Mouse (Mus musculus): Measurements from ENCODE around the gene Dscaml1.

The Dscaml1 gene

DNA sequence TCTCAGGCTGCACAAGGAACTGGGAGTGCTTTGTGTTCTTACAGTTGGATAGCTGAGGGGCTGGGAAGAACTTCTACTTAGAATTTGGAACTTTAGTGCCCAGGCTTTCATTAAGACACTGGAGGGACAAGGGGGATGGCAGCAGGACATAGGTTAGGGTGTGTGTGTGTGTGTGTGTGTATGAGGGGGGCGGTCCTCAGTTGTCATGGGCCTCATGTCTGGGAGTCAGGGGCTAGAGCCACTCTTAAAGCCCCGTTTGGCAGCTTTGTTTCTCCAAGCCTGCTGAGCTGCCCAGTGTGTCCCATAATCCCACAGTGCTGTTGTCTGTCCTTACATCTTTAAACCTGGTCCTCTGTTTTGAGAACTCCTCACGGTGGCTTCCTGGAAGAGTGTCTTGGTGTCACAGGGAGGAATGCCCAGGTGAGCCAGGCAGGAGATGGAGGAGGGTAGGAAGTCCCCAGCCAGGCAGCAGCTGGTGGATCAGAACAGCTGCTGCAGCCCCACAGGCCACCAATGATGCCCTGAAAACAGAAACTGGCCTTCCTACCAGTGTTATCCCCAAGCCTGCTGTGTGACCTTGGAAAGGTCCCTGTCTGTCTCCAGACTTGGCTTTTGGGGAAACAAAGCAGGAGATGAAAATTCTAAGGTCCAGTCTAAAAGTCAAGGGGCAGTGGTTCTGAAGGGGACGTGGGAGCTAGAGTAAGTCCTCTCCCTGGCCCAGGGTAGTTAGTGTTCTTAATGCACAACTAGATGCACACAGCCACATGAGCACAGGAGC is 13.5 kb upstream of the Dscaml1 start:
- no peak for DNase-seq

- peak; percentile 66 for DNase-seq
These were observed 12.8 kb upstream of the Dscaml1 start for GRCm38 (mm10) chr9:45413478-45414140.

DNA sequence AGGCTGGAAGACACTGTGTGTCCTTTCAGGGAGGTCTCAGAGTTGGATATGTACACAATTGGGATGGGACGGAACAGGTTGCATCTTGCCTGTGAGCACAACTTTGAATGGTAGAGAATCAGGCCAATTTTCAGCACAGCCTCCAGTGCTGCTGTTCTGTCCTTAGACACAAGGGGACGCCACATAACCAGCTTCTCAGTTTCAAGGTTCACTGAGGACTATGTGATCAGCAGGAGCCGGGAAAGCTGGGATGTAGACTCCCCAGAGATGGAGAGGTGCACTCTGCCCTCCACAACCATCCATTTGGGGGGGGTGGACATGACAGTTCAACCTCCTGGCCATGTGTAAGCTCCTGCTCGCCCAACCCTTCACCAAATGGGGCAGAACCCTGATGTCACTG is 10.5 kb upstream of the Dscaml1 start:
- peak; percentile 81 for DNase-seq

GRCm38 (mm10) chr9:45417245-45417644 is 9.2 kb upstream of the Dscaml1 start:
- DNase-seq: peak; percentile 58

DNA sequence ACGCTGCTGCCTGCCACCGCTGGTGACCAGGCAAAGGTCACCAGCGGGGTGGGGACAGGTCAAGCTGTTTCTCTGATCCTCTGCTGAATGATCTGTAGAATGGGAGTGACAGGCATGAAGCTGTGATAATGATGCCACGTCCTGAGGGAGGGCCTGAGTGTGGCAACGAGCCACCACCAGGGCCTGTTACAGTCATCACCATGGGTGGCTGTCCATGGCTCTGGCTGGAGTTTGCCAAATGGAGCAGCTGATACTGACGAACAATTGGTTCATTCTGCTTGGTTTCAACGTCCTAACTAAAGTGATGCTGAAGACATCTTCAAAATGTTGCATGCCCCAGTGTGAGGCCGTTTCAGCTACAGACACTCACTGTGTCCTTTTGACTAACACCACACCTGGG is 8.2 kb upstream of the Dscaml1 start:
- DNase-seq: no peak

DNA sequence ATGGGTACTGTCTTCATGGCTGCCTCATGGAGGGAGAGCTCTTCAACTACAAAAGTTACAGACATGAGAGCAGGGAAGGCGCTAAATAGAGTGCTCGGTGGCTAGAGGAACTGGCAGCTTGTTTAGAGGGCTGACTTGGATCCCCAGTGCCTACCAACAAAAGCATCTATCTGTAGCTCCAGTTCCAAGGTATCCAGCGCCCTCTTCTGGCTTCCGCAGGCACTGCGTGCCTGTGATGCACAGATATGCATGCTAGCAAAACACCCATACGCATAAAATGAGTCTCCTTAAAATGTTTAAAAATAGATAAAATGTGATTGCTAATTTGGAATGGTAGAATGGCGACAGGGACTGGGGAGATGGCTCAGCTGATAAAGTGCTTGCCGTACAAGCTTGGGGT is 5.2 kb upstream of the Dscaml1 start:
- peak; percentile 50 for DNase-seq

GRCm38 (mm10) chr9:45422761-45423298 is 3.6 kb upstream of the Dscaml1 start:
- no peak for DNase-seq

DNA sequence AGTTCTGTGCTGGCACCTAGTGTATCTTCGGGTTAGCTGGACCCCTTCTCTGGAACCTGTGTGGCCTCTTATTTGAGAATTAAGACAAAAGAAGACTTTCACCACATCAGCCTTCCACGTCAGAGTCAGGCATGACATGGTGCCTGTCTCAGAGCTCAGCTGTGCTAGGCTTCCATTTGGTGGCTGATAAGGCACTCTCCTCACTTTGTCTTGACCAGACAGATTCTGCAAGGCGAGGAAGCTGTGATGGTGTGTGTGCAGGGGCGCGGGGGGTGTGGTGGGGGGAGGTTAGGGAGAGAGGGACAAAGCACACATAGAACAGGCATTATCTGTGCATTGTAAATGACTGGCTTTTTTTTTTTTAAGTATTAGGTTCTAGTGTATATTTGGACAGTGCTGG is 3.0 kb downstream of the Dscaml1 start:
- DNase-seq: no peak

DNA sequence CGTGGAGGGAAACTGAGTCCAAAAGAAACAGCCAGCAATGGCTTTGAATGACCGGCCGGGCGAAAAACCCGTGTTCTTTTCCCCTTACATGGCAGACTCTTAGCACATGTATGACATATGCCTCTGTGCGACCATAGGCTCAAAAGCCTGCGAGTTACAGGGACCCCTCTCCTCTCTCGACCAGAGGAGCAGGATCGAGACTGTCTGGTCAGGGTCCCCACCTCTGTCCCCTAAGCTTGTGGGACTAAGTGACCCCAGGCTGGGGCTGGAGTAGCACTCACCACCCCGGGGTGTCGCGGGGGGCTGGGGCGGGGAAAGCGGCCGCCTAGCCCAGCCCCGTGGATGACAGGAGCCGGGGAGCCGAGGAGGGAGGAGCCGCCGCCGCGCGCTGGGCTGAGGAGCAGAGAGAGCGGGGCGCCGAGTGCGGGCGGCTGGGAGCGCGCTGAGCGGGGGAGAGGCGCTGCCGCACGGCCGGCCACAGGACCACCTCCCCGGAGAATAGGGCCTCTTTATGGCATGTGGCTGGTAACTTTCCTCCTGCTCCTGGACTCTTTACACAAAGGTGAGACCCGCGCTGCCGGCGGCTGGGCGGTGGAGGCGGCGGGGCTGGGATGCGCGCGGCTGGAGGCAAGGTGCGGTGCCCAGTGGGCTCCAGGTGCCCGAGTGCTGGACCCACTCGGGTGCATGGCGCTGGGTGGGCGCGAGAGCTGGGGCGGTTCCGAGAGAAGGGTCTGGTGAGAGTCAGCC is 3.7 kb downstream of the Dscaml1 start:
- DNase-seq: peak; percentile 73

- DNase-seq: no peak
These were observed 4.2 kb downstream of the Dscaml1 start for GRCm38 (mm10) chr9:45430698-45430959.

- DNase-seq: no peak
These were observed 4.7 kb downstream of the Dscaml1 start for GRCm38 (mm10) chr9:45431150-45431549.

DNA sequence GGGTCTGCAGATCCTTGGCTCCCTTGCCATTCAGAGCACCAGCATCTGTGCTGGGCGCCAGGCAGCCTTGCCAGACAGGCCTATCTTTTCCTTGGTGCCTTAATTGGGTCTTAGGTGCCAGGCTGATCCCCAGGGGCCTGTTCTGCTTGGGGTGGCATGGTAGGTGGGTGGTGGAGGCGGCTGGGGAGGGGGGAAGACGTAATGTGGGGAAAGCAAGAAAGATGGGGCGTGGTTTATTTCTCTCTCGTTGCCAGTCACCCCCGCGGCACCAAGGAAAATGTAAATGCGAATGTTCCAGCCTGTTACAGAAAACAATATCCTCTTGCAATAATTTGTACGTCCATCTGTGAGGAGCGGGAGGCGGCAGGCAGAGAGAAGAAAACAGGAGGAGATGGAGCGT is 6.2 kb downstream of the Dscaml1 start:
- peak; percentile 38 for DNase-seq

GRCm38 (mm10) chr9:45433119-45433518 is 6.7 kb downstream of the Dscaml1 start:
- DNase-seq: no peak

GRCm38 (mm10) chr9:45434171-45434570 is 7.7 kb downstream of the Dscaml1 start:
- DNase-seq: peak; percentile 45

DNA sequence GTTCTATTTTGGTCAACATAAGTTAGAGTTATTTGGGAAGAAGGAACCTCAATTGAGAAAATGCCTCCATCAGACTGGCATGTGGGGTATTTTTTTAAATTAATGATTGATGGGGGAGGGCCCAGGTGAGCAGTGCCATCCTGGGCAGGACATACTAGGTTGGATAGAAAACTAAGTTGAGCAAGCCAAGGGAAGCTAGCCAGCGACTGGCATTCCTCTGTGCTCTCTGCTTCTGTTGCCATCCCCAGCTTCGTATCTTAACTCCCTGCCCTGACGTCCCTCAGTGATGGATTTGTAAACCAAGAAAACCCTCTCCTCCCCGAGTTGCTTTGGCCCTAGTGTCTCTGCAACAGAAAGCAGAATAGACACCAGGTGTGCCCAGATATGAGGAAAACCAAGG is 12.6 kb downstream of the Dscaml1 start:
- no peak for DNase-seq

DNA sequence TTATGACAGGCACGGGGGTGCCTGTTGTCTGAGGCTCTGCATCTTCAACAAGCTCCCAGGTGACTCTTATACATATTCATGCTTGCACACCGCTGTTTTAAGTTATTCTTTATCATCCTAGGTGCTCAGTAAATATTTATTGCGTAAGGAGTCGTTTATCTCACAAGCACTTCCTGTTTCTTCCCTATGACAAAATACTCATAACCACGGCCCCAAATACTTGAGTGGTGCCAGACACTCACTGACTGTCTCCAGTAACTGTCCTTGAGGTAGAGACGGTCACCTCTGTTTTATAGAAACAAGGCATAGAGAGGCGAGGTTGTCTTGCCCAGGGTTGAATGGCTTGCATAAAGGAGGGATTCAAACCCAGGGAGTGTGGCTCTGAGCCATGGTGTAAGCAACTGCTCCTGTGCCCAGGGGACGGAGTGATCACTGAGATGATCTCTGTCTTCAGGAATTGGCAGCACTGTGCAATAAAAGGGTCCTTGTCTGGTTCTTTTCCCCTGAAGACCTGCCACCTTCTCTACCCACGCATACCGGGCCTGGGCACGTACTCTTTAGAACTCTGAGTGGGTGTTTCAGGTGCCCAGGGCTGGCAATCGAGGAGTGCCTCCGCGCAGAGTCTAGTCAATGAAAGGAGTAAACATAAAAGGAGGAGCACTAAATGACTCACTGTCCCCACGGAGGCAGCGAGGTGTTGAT is 13.8 kb downstream of the Dscaml1 start:
- DNase-seq: no peak

- DNase-seq: no peak
These were observed 17.9 kb downstream of the Dscaml1 start for GRCm38 (mm10) chr9:45444251-45444798.

DNA sequence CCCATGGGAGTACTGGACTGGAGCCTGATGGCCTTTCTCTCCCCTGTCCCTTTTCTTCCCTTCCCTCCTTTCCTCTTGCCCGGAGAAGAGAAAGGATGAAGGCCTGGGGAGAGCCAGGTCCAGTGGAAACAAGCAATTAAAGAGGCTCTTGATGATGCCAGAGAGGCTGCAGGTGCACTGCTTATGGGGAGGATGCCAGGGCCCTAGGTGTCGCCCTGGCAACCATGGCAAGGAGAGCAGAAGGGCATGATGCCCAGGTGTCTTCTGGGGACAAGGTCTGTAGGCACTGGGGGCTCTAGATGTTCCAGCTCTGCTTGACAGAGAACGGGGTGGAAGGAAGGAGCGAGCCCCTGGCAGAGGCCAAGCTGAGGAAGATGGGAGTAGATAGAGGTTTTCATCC is 23.2 kb downstream of the Dscaml1 start:
- no peak for DNase-seq

DNA sequence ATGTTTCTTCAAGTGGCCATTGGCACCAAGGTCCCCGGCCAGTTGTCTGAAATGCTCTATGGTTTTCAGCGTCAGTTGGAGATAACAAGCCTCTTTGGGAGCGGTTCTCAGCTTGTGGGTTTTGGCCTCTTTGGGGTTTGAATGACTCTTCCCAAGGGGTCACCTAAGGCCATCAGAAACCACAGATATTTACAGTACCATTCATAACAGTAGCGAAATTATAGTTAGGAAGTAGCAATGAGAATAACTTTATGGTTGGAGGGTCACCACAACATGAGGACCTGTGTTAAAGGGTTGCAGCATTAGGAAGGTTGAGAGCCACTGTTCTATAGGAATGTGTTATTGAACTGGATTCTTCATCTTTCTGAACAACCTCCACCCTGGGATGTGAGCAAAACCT is 24.9 kb downstream of the Dscaml1 start:
- no peak for DNase-seq

GRCm38 (mm10) chr9:45454032-45454431 is 27.6 kb downstream of the Dscaml1 start:
- DNase-seq: no peak

- DNase-seq: no peak
These were observed 28.6 kb downstream of the Dscaml1 start for GRCm38 (mm10) chr9:45454889-45455610.

DNA sequence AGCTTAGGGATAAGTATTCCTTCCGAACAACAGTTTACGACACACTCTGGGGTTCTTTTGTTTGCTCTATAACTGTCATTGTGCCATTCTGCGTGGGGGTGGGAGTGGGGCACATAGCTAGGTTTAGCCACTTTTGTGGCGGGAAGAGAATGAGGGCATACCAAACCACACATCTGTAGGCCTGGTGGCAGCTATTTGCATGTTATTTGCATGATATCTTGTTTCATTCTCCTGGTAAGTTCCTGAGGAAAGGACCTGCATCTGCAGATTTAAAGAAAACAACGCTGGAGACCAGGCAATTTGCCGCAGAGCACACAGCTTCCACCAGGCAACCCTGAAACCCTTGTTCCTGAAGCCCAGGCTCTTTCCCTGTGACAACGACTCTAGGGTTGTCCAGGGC is 30.8 kb downstream of the Dscaml1 start:
- no peak for DNase-seq

All from right cerebral cortex, postnatal 14 days (tissue).